Mouse (Mus musculus) CH12.LX (cell line): ENCODE results near the gene Zfr2.

Experiments
- BHLHE40 ChIP-seq: IDR thresholded peaks from 2 replicates; pipeline ENCODE4 v1.6.1; 2011; ENCODE audit warnings: mild to moderate bottlenecking, low read depth, low read length, improper control_type of control experiment
- CHD2 ChIP-seq: IDR thresholded peaks from 2 replicates; pipeline ENCODE4 v1.6.1; 2011; ENCODE audit warnings: low read length, improper control_type of control experiment
- CTCF ChIP-seq, 2 experiments: IDR thresholded peaks in 1 of 2; conservative IDR thresholded peaks in 1 of 2; 2 replicates each; pipeline ENCODE4 v1.5.1; 2011 to 2012; ENCODE audit warnings: low read depth in 2 of 2, low read length in 2 of 2, improper control_type of control experiment in 1 of 2, inconsistent platforms in 1 of 2, mild to moderate bottlenecking in 1 of 2, moderate library complexity in 1 of 2
- ELF1 ChIP-seq: IDR thresholded peaks from 2 replicates; pipeline ENCODE4 v1.6.1; 2014; ENCODE audit warnings: low read depth, mild to moderate bottlenecking, inconsistent platforms, low read length, improper control_type of control experiment
- POLR2A ChIP-seq: IDR thresholded peaks from 2 replicates; pipeline ENCODE4 v1.6.1; 2011; ENCODE audit warnings: low read depth, mild to moderate bottlenecking, improper control_type of control experiment, low read length
- ZC3H11A ChIP-seq: IDR thresholded peaks from 2 replicates; pipeline ENCODE4 v1.6.1; 2012; ENCODE audit warnings: low read depth, mild to moderate bottlenecking, inconsistent platforms, low read length, improper control_type of control experiment

DNA sequence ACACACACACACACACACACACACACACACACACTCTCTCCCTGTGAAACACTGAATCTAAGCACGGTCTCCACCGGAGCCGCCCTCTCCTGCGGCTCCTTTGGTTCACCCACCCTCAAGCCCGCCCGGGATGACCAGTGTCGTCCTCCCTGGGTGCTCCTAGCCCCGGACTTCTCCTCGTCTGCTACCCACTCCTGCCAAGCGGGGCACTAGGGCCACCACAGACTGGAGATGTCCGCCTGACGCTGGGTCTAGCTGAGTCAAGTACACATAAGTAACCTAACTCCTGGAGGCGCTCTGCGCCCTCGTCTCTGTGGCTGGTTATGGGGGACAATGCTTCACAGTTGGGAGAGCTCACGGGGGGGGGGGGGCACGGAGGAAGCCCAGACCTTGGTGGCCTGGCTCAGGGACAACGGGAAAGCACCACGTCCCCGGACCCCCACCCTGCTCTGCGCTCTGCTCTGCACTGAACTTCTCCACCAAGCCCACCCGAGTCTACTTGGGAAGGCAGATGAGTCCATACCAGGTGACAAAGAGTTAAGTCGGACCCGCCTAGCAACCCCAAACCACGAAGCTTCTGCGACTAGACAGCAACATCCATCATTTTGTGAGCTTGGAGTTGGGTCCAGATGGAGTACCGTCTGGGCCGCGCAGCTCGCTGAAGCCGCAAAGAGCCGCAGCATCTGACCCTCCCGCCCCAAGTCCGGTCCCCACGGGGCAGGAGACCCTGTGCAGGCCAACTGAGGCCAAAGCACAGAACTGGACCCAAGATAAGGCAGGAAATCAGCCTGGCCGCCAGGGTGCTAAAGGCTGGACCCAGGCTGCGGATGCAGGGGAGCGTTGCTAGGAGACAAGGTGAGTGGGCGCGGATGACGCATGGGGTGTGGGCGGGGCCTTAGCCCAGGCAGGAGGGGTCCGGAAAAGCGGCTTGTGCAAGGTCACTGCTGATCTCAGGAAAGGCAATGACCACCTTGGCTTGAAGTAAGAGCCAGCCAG, 19.8 kb downstream of the Zfr2 start, which contains the start of gene Matk:
- TF ChIP-seq CTCF (conservative IDR thresholded peaks at IDR 0.05 in 1 of 2, IDR thresholded peaks at IDR 0.05 in 1 of 2; ENCODE audit: low read depth in 2 of 2, low read length in 2 of 2), result no peak
- TF ChIP-seq CHD2, result no peak
- TF ChIP-seq POLR2A, result no peak
- no peak for TF ChIP-seq ELF1
- no peak for TF ChIP-seq BHLHE40
- TF ChIP-seq ZC3H11A, result no peak
